Mouse (Mus musculus) cerebellum, adult 2 months (tissue): ENCODE measurements around the gene Pdlim5. TPM values are rescaled to one million over a fixed set of nuclear protein-coding genes. Genes with fewer than 3 reads are reported as not detected.
"Not testable (repeated sequence)": the region's sequence is repeated elsewhere in the genome, so short reads cannot be mapped to it uniquely, and the experiment has no call there.

ENCODE experiments used
- DNase-seq, 2 experiments: peaks; one replicate each; pipeline ENCODE4 v3.0.0; 2021
- H3K27ac ChIP-seq: fragments of 200-500 bp; 2 replicates; pipeline ENCODE4 v1.5.1; 2012; ENCODE audit warnings: low read length, control low read depth, inconsistent platforms; ENCODE audit not compliant: insufficient read depth
- H3K27me3 ChIP-seq: fragments of 200-500 bp; 2 replicates; pipeline ENCODE4 v1.6.1; 2012; ENCODE audit warnings: inconsistent platforms, mild to moderate bottlenecking, low read length, moderate library complexity; ENCODE audit not compliant: control insufficient read depth, insufficient read depth
- H3K4me1 ChIP-seq: fragments of 200-500 bp; 2 replicates; pipeline ENCODE4 v1.6.1; 2011; ENCODE audit warnings: low read length; ENCODE audit not compliant: control insufficient read depth, insufficient read depth
- H3K4me3 ChIP-seq: fragments of 200-500 bp; replicated peaks from 2 replicates; pipeline ENCODE3; 2011; ENCODE audit warnings: mild to moderate bottlenecking, low read depth, low read length, control low read depth; ENCODE audit not compliant: insufficient read depth
- CTCF ChIP-seq: fragments of 200-500 bp; IDR thresholded peaks from 2 replicates; pipeline ENCODE4 v1.5.1; 2011; ENCODE audit warnings: low read depth, mild to moderate bottlenecking, control low read depth, low read length, moderate library complexity, borderline replicate concordance; ENCODE audit not compliant: insufficient read depth
- POLR2A ChIP-seq: fragments of 200-500 bp; IDR thresholded peaks from 2 replicates; pipeline ENCODE4 v1.6.1; 2011; ENCODE audit warnings: low read length, control low read depth, borderline replicate concordance; ENCODE audit not compliant: insufficient read depth
- WGBS: fragments of 180-500 bp; shearing (Covaris S2); methylation state at CpG from one replicate; pipeline ENCODE4 v1.1.7; 2018; 5-methylcytosine and 5-hydroxymethylcytosine counted together
- polyA plus RNA-seq: library from polyadenylated mRNA; depleted of rRNA; stranded (reverse); fragments of >200 nt; gene quantifications from 2 replicates; pipeline ENCODE4 v1.2.3, GENCODE M21; 2012; rRNA removed

Gene Pdlim5
- polyA plus RNA-seq, 1 experiment, result 15.7 TPM

- Histone ChIP-seq H3K4me1 (peaks cover 3% of the 10 kb centered on the region), H3K4me3 (no peak overlapping the region), H3K27ac (no peak overlapping the region), H3K27me3 (no peaks in the 10 kb centered on the region; the same call in 1 of the 2 replicates)
- no peak for DNase-seq
- 89% methylated on average over 2 of the region's 2 CpGs for WGBS
- TF ChIP-seq POLR2A (no peak), CTCF (no peak)
Observed at GRCm38 (mm10) chr3:142212821-142213220, 182.7 kb downstream of the Pdlim5 start.

- H3K4me1 ChIP-seq, result peaks cover 3% of the 10 kb centered on the region
- WGBS, result over 99% methylated on average over 3 of the region's 3 CpGs
- no peak overlapping the region for H3K27ac ChIP-seq
- TF ChIP-seq CTCF (no peak), POLR2A (no peak)
- DNase-seq, result no peak
- no peak overlapping the region for H3K4me3 ChIP-seq
- H3K27me3 ChIP-seq, result no peaks in the 10 kb centered on the region; the same call in 1 of the 2 replicates
Observed at GRCm38 (mm10) chr3:142212186-142212585, 183.3 kb downstream of the Pdlim5 start.

GRCm38 (mm10) chr3:142209981-142210380 is 185.5 kb downstream of the Pdlim5 start:
- no peak overlapping the region for H3K27ac ChIP-seq
- WGBS, result 92% methylated on average over 6 of the region's 6 CpGs
- no peaks in the 10 kb centered on the region; the same call in 1 of the 2 replicates for H3K27me3 ChIP-seq
- no peak for DNase-seq
- H3K4me1 ChIP-seq, result peaks cover 3% of the 10 kb centered on the region
- no peak overlapping the region for H3K4me3 ChIP-seq
- TF ChIP-seq POLR2A, result no peak
- no peak for TF ChIP-seq CTCF

GRCm38 (mm10) chr3:142209057-142209456 is 186.4 kb downstream of the Pdlim5 start:
- Histone ChIP-seq H3K4me1 (peaks cover 3% of the 10 kb centered on the region), H3K4me3 (no peak overlapping the region), H3K27ac (no peak overlapping the region), H3K27me3 (no peaks in the 10 kb centered on the region; the same call in 1 of the 2 replicates)
- peak in 1 of 2 experiments; percentile 18 for DNase-seq
- no peak for TF ChIP-seq CTCF
- TF ChIP-seq POLR2A, result no peak
- WGBS, result 20% methylated on average over 11 of the region's 11 CpGs

DNA sequence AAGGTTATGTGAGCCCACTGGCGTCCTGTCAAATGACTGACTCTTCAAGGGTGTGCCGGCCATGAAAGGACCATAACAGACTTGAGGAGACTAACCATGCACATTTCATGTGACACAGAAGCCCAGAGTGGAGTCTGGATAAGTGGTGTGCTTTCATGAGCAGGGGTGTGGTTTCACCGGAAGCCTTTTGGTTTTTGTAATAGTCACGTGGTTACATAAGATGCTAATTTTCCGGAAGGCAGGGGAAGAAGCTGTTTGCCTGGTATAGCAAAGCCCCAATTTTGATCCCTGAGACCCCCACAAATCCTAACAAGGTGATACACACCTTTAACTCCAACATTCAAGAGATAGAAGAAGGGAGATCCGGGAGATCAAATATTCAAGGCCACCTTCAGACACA is 188.0 kb downstream of the Pdlim5 start:
- DNase-seq, result no peak
- H3K27me3 ChIP-seq, result no peaks in the 10 kb centered on the region; the same call in 1 of the 2 replicates
- no peak overlapping the region for H3K4me3 ChIP-seq
- no peak overlapping the region for H3K27ac ChIP-seq
- TF ChIP-seq CTCF, result no peak
- TF ChIP-seq POLR2A, result no peak
- H3K4me1 ChIP-seq, result peaks cover 3% of the 10 kb centered on the region
- WGBS, result 96% methylated on average over 6 of the region's 6 CpGs

DNA sequence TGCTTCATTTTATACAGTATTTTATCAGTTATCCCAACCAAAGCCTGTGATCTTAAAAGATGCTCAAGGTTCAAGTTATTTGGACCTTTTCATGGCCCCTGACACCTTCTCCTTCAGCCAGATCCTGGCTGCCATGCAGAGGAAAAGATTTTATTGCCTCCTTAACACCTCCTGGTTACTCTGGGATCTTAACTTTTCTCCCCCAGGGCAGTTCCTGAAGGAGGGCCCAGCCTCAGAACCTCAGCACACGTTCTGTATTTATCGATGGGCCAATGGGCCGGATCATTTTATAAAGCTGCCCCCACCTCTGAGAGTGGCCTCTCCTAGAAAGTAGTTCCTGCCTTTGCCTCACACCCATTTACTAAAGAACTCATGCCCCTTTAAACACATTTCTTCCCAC is 189.2 kb downstream of the Pdlim5 start:
- no peak overlapping the region for H3K27ac ChIP-seq
- DNase-seq, result no peak
- no peak for TF ChIP-seq CTCF
- no peak for TF ChIP-seq POLR2A
- 98% methylated on average over 3 of the region's 3 CpGs for WGBS
- H3K27me3 ChIP-seq, result no peaks in the 10 kb centered on the region; the same call in 1 of the 2 replicates
- peaks cover 3% of the 10 kb centered on the region for H3K4me1 ChIP-seq
- no peak overlapping the region for H3K4me3 ChIP-seq

DNA sequence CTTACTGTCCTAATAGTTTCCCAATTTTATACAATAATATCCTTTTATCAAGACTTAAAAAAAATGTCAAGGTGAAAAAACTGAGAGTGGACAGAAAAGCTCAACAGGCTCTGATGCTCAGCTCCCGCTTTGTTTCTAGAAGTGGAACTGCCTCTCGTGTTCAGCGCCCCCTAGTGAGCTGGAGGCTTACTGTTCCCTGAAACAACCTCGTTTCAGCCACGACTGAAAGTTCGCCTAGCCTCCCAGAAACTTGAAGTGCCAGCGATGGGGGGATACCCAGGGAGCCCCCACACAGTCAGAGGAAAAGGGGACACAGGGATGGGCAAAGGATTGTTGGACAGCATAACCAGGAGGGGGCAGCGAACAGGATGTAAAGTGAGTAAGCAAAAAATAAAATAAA is 199.4 kb downstream of the Pdlim5 start:
- Histone ChIP-seq H3K4me3 (no peak overlapping the region), H3K27ac (no peak overlapping the region), H3K4me1 (no peaks in the 10 kb centered on the region), H3K27me3 (no peaks in the 10 kb centered on the region; the same call in 1 of the 2 replicates)
- DNase-seq, result no peak
- TF ChIP-seq POLR2A, result no peak
- no peak for TF ChIP-seq CTCF
- WGBS, result 84% methylated on average over 8 of the region's 8 CpGs

GRCm38 (mm10) chr3:142191627-142192026 is 203.9 kb downstream of the Pdlim5 start:
- H3K4me1 ChIP-seq, H3K27me3 ChIP-seq, DNase-seq, H3K27ac ChIP-seq, H3K4me3 ChIP-seq: not testable (repeated sequence)

Other genes with a start within 250 kb of the Pdlim5 start
- gene Bmpr1b, start 226.3 kb downstream of the Pdlim5 start, polyA plus RNA-seq, result 6.0 and 6.4 TPM in 2 replicates
- gene Gbp5, start 98.3 kb upstream of the Pdlim5 start, polyA plus RNA-seq, result 1.7 and 2.4 TPM in 2 replicates
- 1.5 and 1.7 TPM in 2 replicates for gene Gbp7, start 134.6 kb upstream of the Pdlim5 start, polyA plus RNA-seq
- gene Gbp3, start 164.3 kb upstream of the Pdlim5 start, polyA plus RNA-seq, result 5.4 and 8.5 TPM in 2 replicates
- not detected in 2 replicates for gene Gbp2b, start 199.2 kb upstream of the Pdlim5 start, polyA plus RNA-seq
- gene Gbp2, start 224.9 kb upstream of the Pdlim5 start, polyA plus RNA-seq, result 2.5 and 3.3 TPM in 2 replicates